Mouse (Mus musculus) limb, embryonic 11.5 days (tissue): ENCODE results near the gene Zmynd12. TPM values are rescaled to one million over a fixed set of nuclear protein-coding genes. Genes with fewer than 3 reads are reported as not detected.
A peak's percentile ranks its signal among the peaks of the same experiment; 100 is the strongest.

Experiments used
- ATAC-seq: fragments of 200-750 bp; cut with Nextera tagmentation; 2 replicates; pipeline ENCODE4 v1.8.0; 2017; ENCODE audit warnings: low read depth; ENCODE audit not compliant: insufficient number of reproducible peaks, low FRiP score, low TSS enrichment
- DNase-seq: peaks from one replicate; pipeline ENCODE4 v3.0.0-alpha.2; 2015; ENCODE audit warnings: low spot score
- H3K27ac ChIP-seq: fragments of 300-500 bp; sonication (generic); replicated peaks from 2 replicates; pipeline ENCODE4 v1.5.1; 2014; ENCODE audit warnings: low read depth, mild to moderate bottlenecking, low read length
- H3K27me3 ChIP-seq: fragments of 300-500 bp; sonication (generic); 2 replicates; pipeline ENCODE4 v1.6.1; 2014; ENCODE audit warnings: mild to moderate bottlenecking, low read length, mixed read lengths; ENCODE audit not compliant: control insufficient read depth, insufficient read depth
- H3K36me3 ChIP-seq: fragments of 300-500 bp; sonication (generic); 2 replicates; pipeline ENCODE4 v1.6.1; 2014; ENCODE audit warnings: mild to moderate bottlenecking, low read length, moderate library complexity, mixed read lengths; ENCODE audit not compliant: control insufficient read depth, insufficient read depth
- H3K4me1 ChIP-seq: fragments of 300-500 bp; sonication (generic); 2 replicates; pipeline ENCODE4 v1.6.1; 2014; ENCODE audit warnings: low read length, mixed read lengths; ENCODE audit not compliant: control insufficient read depth, insufficient read depth
- H3K4me2 ChIP-seq: fragments of 300-500 bp; sonication (generic); 2 replicates; pipeline ENCODE4 v1.6.1; 2014; ENCODE audit warnings: low read depth, mild to moderate bottlenecking, moderate library complexity; ENCODE audit not compliant: severe bottlenecking
- H3K4me3 ChIP-seq: fragments of 300-500 bp; sonication (generic); 2 replicates; pipeline ENCODE4 v1.5.1; 2014; ENCODE audit warnings: low read depth, low read length
- H3K9ac ChIP-seq: fragments of 300-500 bp; sonication (generic); 2 replicates; pipeline ENCODE4 v1.6.1; 2014; ENCODE audit warnings: mild to moderate bottlenecking, low read length
- H3K9me3 ChIP-seq: fragments of 300-500 bp; sonication (generic); 2 replicates; pipeline ENCODE4 v1.6.1; 2016; ENCODE audit warnings: low read length; ENCODE audit not compliant: control insufficient read depth
- WGBS: fragments of 180-500 bp; shearing (Covaris S2); extraction: QIAGEN DNeasy Blood & Tissue Kit; methylation state at CpG from one replicate; pipeline ENCODE4 v1.1.7; 2014; 5-methylcytosine and 5-hydroxymethylcytosine counted together
- polyA plus RNA-seq: library from polyadenylated mRNA; unstranded; fragments of >200 nt; fragmentation: Nextera tagmentation; extraction: Ambion mirVana; gene quantifications from 2 replicates; pipeline ENCODE4 v1.2.1, GENCODE M21; 2014

Zmynd12 gene
- polyA plus RNA-seq, 1 experiment from 2014 or later, result 0.36 TPM

DNA sequence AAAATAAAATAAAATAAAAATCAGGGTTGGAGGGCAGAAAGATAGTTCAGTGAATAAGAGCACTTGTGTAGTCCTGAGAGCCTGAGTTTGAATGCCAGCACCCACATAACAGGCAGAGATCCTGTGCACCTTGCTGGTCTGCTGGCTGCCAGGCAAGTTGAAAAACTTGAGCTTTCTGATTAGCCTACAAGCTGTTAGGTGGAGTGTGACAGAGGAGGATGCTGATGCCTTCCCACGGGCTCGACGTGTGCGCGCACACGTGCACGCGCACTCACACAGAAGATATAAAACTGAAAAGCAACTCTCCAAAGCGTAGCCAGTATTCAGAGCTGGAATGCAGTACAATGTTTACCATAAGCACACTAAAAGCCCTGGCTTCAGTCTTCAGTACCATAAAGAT, 49.9 kb downstream of the Zmynd12 start:
- Histone ChIP-seq H3K27ac (no peak overlapping the region), H3K9me3 (no peaks in the 10 kb centered on the region), H3K36me3 (no peaks in the 10 kb centered on the region), H3K4me2 (no peak overlapping the region), H3K9ac (no peak overlapping the region), H3K4me3 (no peak overlapping the region), H3K27me3 (no peaks in the 10 kb centered on the region), H3K4me1 (no peaks in the 10 kb centered on the region)
- ATAC-seq (no peak), DNase-seq (no peak)
- WGBS, result 89% methylated on average over 9 of the region's 9 CpGs

DNA sequence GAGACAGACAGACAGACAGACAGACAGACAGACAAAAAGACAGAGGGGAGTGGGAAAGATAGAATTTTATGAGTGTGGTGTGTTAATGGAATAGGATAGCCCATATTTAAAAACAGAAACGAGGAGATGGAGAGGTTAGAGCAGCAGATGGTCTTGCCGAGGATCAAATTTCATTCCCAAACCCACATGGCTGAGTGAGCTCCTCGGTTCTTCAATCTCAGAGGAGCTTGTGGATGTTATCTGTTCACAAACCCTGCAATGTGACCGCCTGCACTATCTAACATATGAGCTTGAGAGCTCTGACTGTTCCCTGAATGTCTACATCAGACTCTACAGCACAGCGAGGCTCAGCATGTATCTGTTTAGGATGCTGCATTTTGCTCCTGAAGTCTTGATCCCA, 50.5 kb downstream of the Zmynd12 start:
- 43% methylated on average over 5 of the region's 5 CpGs for WGBS
- no peak overlapping the region for H3K4me2 ChIP-seq
- no peaks in the 10 kb centered on the region for H3K4me1 ChIP-seq
- H3K36me3 ChIP-seq, result no peaks in the 10 kb centered on the region
- no peak for DNase-seq
- no peak overlapping the region for H3K27ac ChIP-seq
- no peaks in the 10 kb centered on the region for H3K9me3 ChIP-seq
- H3K9ac ChIP-seq, result no peak overlapping the region
- ATAC-seq, result no peak
- H3K27me3 ChIP-seq, result no peaks in the 10 kb centered on the region
- no peak overlapping the region for H3K4me3 ChIP-seq

GRCm38 (mm10) chr4:119483051-119483450, 60.4 kb downstream of the Zmynd12 start:
- Histone ChIP-seq H3K9me3 (no peaks in the 10 kb centered on the region), H3K27me3 (no peaks in the 10 kb centered on the region), H3K4me3 (no peak overlapping the region), H3K4me2 (no peak overlapping the region), H3K9ac (no peak overlapping the region), H3K36me3 (no peaks in the 10 kb centered on the region), H3K4me1 (no peaks in the 10 kb centered on the region), H3K27ac (no peak overlapping the region)
- DNase-seq, result no peak
- no peak for ATAC-seq
- 50% methylated on average over 9 of the region's 9 CpGs for WGBS

- Histone ChIP-seq H3K4me2 (no peak overlapping the region), H3K9ac (no peak overlapping the region), H3K4me3 (no peak overlapping the region), H3K27ac (no peak overlapping the region), H3K9me3 (no peaks in the 10 kb centered on the region), H3K36me3 (no peaks in the 10 kb centered on the region), H3K4me1 (no peaks in the 10 kb centered on the region), H3K27me3 (no peaks in the 10 kb centered on the region)
- ATAC-seq (no peak), DNase-seq (no peak)
- 79% methylated on average over 7 of the region's 7 CpGs for WGBS
These were observed 62.3 kb downstream of the Zmynd12 start for GRCm38 (mm10) chr4:119484882-119485281.

- Histone ChIP-seq H3K4me2 (no peak overlapping the region), H3K4me1 (no peaks in the 10 kb centered on the region), H3K9me3 (no peaks in the 10 kb centered on the region), H3K27me3 (peaks cover 17% of the 10 kb centered on the region), H3K4me3 (no peak overlapping the region), H3K27ac (no peak overlapping the region), H3K36me3 (no peaks in the 10 kb centered on the region), H3K9ac (no peak overlapping the region)
- no peak for DNase-seq
- ATAC-seq, result no peak
- whole genome bisulfite sequencing, result 94% methylated on average over 10 of the region's 10 CpGs
These were observed 67.1 kb downstream of the Zmynd12 start for GRCm38 (mm10) chr4:119489666-119490065.

DNA sequence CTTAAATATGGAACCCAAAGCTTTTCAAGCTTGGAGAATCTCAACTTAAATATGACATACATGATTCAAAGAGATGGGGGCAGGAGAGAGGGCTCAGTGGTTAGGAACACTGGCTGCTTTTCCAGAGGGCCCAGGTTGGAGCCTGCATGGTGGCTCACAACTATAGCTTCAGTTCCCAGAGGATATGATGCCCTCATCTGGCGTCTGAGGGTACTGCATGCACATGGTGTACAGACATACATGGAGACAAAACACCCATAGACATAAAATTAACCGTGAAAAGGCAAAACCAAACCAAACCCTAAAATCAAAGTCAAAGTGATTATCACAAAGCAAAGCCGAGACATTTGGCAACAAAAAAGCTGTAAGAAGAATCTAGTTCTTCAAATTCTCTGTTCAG, 68.2 kb downstream of the Zmynd12 start:
- 73% methylated on average over 3 of the region's 3 CpGs for WGBS
- Histone ChIP-seq H3K4me3 (no peak overlapping the region), H3K27ac (no peak overlapping the region), H3K36me3 (no peaks in the 10 kb centered on the region), H3K9ac (no peak overlapping the region), H3K27me3 (peaks cover 17% of the 10 kb centered on the region), H3K4me1 (no peaks in the 10 kb centered on the region), H3K4me2 (no peak overlapping the region), H3K9me3 (no peaks in the 10 kb centered on the region)
- ATAC-seq (no peak), DNase-seq (peak; percentile 65)

- DNase-seq (peak; percentile 76), ATAC-seq (peak; percentile 91)
- Histone ChIP-seq H3K27ac (no peak within 1 kb of the TSS), H3K4me2 (peak within 1 kb of the TSS; percentile 90), H3K36me3 (no peaks in the 10 kb centered on the region), H3K27me3 (peaks cover 17% of the 10 kb centered on the region), H3K9ac (peak within 1 kb of the TSS; percentile 47; the same call in 1 of the 2 replicates), H3K4me1 (no peaks in the 10 kb centered on the region), H3K9me3 (no peaks in the 10 kb centered on the region), H3K4me3 (peak within 1 kb of the TSS; percentile 49)
- under 1% methylated on average over 77 of the region's 77 CpGs for WGBS
These were observed 69.8 kb downstream of the Zmynd12 start, which contains the start of gene Rimkla for GRCm38 (mm10) chr4:119492291-119492932. TSS of gene Rimkla (minus strand) at chr4:119492628.

GRCm38 (mm10) chr4:119492933-119493327, 70.3 kb downstream of the Zmynd12 start:
- WGBS, result 36% methylated on average over 10 of the region's 10 CpGs

More at GRCm38 (mm10) chr4:119492933-119493327, 70.3 kb downstream of the Zmynd12 start:
- H3K27me3 ChIP-seq, result peaks cover 17% of the 10 kb centered on the region
- H3K9me3 ChIP-seq, result no peaks in the 10 kb centered on the region
- H3K4me1 ChIP-seq, result no peaks in the 10 kb centered on the region
- DNase-seq (no peak), ATAC-seq (no peak)
- peak overlapping the region; percentile 49 for H3K4me3 ChIP-seq
- H3K4me2 ChIP-seq, result peak overlapping the region; percentile 90
- H3K27ac ChIP-seq, result no peak overlapping the region
- H3K9ac ChIP-seq, result peak overlapping the region; percentile 47; the same call in 1 of the 2 replicates
- no peaks in the 10 kb centered on the region for H3K36me3 ChIP-seq
